Mouse (Mus musculus) embryonic facial prominence, embryonic 12.5 days (tissue): Measurements from ENCODE around the gene Arhgef12. TPM values are rescaled to one million over a fixed set of nuclear protein-coding genes. Genes with fewer than 3 reads are reported as not detected.

Experiments
- ATAC-seq: fragments of 200-750 bp; cut with Nextera tagmentation; 2 replicates; pipeline ENCODE4 v1.8.0; 2017; ENCODE audit not compliant: insufficient number of reproducible peaks, insufficient read depth, low FRiP score, low TSS enrichment
- H3K27ac ChIP-seq: fragments of 300-500 bp; sonication (generic); 2 replicates; pipeline ENCODE4 v1.5.1; 2016; ENCODE audit warnings: mild to moderate bottlenecking
- H3K27me3 ChIP-seq: fragments of 300-500 bp; sonication (generic); 2 replicates; pipeline ENCODE4 v1.6.1; 2016; ENCODE audit warnings: mild to moderate bottlenecking, moderate library complexity
- H3K36me3 ChIP-seq: fragments of 300-500 bp; sonication (generic); 2 replicates; pipeline ENCODE4 v1.6.1; 2016; ENCODE audit warnings: mild to moderate bottlenecking
- H3K4me1 ChIP-seq: fragments of 300-500 bp; sonication (generic); 2 replicates; pipeline ENCODE4 v1.6.1; 2016
- H3K4me2 ChIP-seq: fragments of 300-500 bp; sonication (generic); replicated peaks from 2 replicates; pipeline ENCODE4 v1.6.1; 2016; ENCODE audit warnings: mild to moderate bottlenecking, moderate library complexity
- H3K4me3 ChIP-seq: fragments of 300-500 bp; sonication (generic); 2 replicates; pipeline ENCODE4 v1.5.1; 2016; ENCODE audit warnings: mild to moderate bottlenecking
- H3K9ac ChIP-seq: fragments of 300-500 bp; sonication (generic); 2 replicates; pipeline ENCODE4 v1.6.1; 2016; ENCODE audit warnings: mild to moderate bottlenecking, moderate library complexity
- H3K9me3 ChIP-seq: fragments of 300-500 bp; sonication (generic); 2 replicates; pipeline ENCODE4 v1.6.1; 2016; ENCODE audit warnings: mild to moderate bottlenecking, moderate library complexity
- WGBS: fragments of 180-500 bp; shearing (Covaris S2); methylation state at CpG from one replicate; pipeline ENCODE4 v1.1.7; 2016; 5-methylcytosine and 5-hydroxymethylcytosine counted together
- polyA plus RNA-seq: library from polyadenylated mRNA; unstranded; fragments of >200 nt; fragmentation: Nextera tagmentation; extraction: Ambion mirVana; gene quantifications from 2 replicates; pipeline ENCODE4 v1.2.1, GENCODE M21; 2016

Gene Arhgef12
- polyA plus RNA-seq, 1 experiment from 2014 or later = 17.0 TPM

DNA sequence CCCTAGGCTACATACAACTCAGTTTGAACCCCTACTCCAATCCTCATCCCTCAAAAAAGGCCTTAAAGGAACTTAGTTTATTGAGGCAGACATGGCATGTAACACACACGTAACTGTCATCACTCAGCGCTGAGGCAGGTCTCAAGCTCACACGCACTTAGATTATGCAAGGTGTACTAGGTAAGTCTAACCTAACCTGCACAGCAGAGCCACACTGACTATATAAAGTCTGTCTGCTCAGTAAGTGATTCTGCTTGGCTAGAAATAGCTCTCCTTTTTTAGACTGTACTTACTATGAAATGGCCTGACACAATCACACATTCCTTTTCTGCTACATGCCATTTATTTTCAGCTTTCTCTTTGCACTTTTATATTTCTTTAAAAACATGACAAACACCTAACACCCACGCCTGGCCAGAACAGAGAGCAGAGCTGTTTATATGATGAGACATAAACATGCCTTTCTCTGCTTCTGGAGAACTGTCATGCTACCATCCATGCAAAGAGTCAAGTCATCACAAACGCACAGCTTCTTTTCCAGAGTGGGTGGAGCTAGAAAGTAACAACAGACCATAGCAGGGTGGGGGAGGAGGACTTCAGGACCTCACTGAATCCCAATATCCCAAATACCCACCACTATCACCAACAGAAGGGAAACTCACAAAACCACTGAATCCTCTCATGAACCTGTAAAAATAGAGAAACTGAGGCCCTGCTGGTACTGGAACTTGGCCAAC lies 85.4 kb downstream of the Arhgef12 start:
- no peak overlapping the region for H3K4me3 ChIP-seq
- H3K4me2 ChIP-seq = no peak overlapping the region
- H3K27me3 ChIP-seq = no peaks in the 10 kb centered on the region
- H3K36me3 ChIP-seq = peaks cover 19% of the 10 kb centered on the region
- no peak overlapping the region for H3K9ac ChIP-seq
- no peaks in the 10 kb centered on the region for H3K4me1 ChIP-seq
- H3K27ac ChIP-seq = no peak overlapping the region
- ATAC-seq = no peak
- H3K9me3 ChIP-seq = no peaks in the 10 kb centered on the region
- 79% methylated on average over 5 of the region's 5 CpGs for WGBS

DNA sequence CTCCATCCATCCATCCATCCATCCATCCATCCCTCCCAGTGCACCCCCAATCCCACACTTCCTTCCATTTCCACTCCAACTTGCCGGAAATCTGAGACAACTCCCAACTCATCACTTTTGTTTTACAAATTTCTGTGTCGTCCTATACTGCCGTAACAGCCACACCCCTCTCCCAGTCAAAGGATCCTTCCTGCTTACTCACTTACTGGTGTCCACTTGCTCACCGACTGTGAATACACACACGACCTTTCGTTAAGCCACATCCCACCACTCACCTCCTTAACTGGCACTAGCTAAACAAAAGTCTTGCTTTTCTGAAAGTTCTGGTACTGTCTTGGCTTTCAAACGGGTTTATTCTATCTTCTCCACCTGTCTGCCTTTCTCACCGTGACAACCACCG lies 87.4 kb downstream of the Arhgef12 start:
- Histone ChIP-seq H3K4me2 (no peak overlapping the region), H3K36me3 (peaks cover 17% of the 10 kb centered on the region), H3K9me3 (no peaks in the 10 kb centered on the region), H3K4me3 (no peak overlapping the region), H3K27me3 (no peaks in the 10 kb centered on the region), H3K27ac (no peak overlapping the region), H3K9ac (no peak overlapping the region), H3K4me1 (no peaks in the 10 kb centered on the region)
- WGBS = 95% methylated on average over 9 of the region's 9 CpGs
- no peak for ATAC-seq

DNA sequence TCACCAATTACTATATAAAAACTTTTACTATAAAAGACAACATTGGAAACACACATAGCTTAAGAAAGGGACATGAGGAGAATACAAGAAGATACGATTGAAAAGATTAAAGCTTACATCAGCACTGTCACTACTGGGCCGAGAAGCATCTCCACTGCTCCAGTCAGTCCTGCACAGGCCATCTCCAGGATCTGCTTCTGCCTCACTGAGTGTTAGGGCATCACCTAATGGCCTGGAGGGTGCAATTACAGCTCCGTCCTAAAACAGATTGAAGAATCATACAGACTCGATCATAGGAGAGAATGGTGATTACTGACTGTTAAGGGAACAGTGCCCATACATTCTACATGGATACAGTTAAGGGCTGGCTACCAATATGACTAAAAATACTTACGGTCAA lies 91.3 kb downstream of the Arhgef12 start:
- Histone ChIP-seq H3K36me3 (peaks cover 26% of the 10 kb centered on the region), H3K27me3 (no peaks in the 10 kb centered on the region), H3K4me2 (no peak overlapping the region), H3K9me3 (no peaks in the 10 kb centered on the region), H3K4me3 (no peak overlapping the region), H3K9ac (no peak overlapping the region), H3K4me1 (no peaks in the 10 kb centered on the region), H3K27ac (no peak overlapping the region)
- ATAC-seq = no peak
- 90% methylated on average over 5 of the region's 5 CpGs for WGBS

DNA sequence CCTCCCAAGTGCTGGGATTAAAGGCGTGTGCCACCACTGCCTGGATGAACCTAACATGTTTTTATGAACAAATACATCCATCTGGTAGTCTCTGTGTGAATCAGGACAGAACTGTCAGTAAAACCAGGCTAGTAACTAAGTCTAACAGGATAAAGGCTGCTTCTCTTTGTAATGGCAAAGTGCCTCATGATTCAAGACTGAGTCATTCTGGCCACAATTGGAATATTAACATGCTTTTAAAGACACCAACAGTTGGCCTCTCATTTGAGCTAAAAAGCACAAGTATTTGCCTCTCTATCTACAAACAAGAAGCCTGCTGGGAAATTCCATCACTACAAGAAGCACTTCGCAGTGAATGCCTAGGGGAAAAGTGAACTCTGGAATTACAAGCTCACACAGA lies 91.7 kb downstream of the Arhgef12 start:
- ATAC-seq = no peak
- H3K9ac ChIP-seq = no peak overlapping the region
- H3K9me3 ChIP-seq = no peaks in the 10 kb centered on the region
- no peaks in the 10 kb centered on the region for H3K27me3 ChIP-seq
- WGBS = 83% methylated on average over 2 of the region's 2 CpGs
- no peak overlapping the region for H3K4me3 ChIP-seq
- peaks cover 27% of the 10 kb centered on the region for H3K36me3 ChIP-seq
- no peak overlapping the region for H3K4me2 ChIP-seq
- H3K27ac ChIP-seq = no peak overlapping the region
- H3K4me1 ChIP-seq = no peaks in the 10 kb centered on the region

DNA sequence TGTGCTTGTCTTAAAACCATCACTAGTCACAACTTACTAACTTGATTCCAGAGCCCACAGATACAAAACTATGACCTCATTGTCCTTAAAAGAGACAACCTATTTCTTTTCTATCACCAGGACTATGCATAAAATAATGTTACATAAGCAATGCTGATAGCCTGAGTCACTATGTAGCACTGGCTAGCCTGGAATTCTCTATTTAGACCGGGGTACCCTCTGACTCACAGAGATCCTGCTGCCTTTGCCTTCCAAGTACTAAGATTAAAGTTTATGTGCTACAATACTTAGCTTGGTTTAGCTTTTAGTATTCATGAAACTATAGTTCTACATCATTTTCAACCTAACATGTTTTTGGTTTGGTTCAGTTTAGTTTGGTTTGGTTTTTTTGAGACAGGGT lies 92.2 kb downstream of the Arhgef12 start:
- H3K36me3 ChIP-seq = peaks cover 29% of the 10 kb centered on the region
- no peak overlapping the region for H3K9ac ChIP-seq
- H3K4me3 ChIP-seq = no peak overlapping the region
- no peaks in the 10 kb centered on the region for H3K9me3 ChIP-seq
- H3K4me2 ChIP-seq = no peak overlapping the region
- WGBS = 83% methylated on average over 1 of the region's 1 CpGs
- H3K27me3 ChIP-seq = no peaks in the 10 kb centered on the region
- H3K27ac ChIP-seq = no peak overlapping the region
- H3K4me1 ChIP-seq = no peaks in the 10 kb centered on the region
- ATAC-seq = no peak

DNA sequence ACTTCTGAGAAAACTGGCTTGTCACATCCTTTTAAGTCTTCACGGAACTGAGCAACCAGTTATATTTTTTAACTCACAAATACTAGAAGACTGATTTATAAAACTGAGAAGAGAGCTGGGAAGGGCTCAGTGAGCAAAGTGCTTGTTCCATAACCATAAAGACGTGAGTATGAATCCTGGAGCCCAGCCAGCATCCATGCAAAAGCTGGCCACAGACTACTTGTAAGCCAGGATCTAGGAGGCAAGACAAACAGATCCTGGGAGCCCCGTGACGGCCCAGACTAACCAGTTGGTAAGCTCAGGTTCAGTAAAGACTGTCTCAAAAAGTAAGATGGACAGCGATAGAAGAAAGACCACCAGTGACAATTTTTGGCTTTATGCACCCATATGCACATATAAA lies 94.5 kb downstream of the Arhgef12 start:
- Histone ChIP-seq H3K4me2 (no peak overlapping the region), H3K27me3 (no peaks in the 10 kb centered on the region), H3K27ac (no peak overlapping the region), H3K4me1 (no peaks in the 10 kb centered on the region), H3K9me3 (no peaks in the 10 kb centered on the region), H3K4me3 (no peak overlapping the region), H3K36me3 (peaks cover 30% of the 10 kb centered on the region), H3K9ac (no peak overlapping the region)
- ATAC-seq = no peak
- 84% methylated on average over 5 of the region's 5 CpGs for WGBS

DNA sequence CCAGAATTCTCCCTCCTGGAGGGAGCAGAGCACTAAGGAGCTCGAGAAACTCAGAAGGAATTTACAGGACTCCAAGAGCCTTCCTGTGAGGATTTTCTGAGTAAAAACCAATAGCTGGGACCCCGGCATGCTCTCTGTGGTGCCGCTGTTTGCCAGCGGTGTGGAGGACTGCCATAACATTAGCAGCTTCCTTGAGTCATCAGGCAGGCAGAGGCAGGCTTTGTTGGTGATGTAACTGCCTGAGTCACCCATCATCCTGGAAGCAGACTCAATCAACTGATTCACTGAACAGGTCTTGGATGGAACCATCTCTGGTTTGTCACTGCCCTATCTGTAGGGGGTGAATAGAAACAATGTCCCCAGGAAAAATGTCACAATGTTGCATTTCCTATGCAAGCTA lies 96.0 kb downstream of the Arhgef12 start:
- no peak overlapping the region for H3K27ac ChIP-seq
- WGBS = 88% methylated on average over 4 of the region's 4 CpGs
- H3K36me3 ChIP-seq = peaks cover 36% of the 10 kb centered on the region
- no peak overlapping the region for H3K4me3 ChIP-seq
- H3K27me3 ChIP-seq = no peaks in the 10 kb centered on the region
- no peak overlapping the region for H3K4me2 ChIP-seq
- H3K9ac ChIP-seq = no peak overlapping the region
- ATAC-seq = no peak
- H3K9me3 ChIP-seq = no peaks in the 10 kb centered on the region
- no peaks in the 10 kb centered on the region for H3K4me1 ChIP-seq

DNA sequence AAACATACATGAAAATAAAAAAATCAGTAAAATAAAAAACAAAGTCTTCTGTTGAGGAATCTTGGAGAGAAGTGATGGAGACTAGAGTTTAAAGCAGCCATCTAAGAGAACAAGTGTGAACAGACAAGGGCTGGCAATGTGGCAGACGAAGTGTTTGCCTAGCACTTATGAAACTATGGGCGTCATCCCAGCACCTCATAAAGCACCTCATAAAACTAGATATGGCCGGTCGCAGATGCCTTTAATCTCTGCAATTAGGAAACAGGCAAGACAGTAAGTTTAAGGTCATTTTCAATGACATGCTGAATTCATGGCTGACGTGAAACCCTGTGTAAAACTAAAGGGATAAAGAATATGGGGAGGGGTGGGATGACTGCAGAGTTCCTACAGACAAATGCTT lies 103.2 kb downstream of the Arhgef12 start:
- Histone ChIP-seq H3K27me3 (no peaks in the 10 kb centered on the region), H3K9ac (no peak overlapping the region), H3K4me2 (no peak overlapping the region), H3K4me3 (no peak overlapping the region), H3K27ac (no peak overlapping the region), H3K9me3 (no peaks in the 10 kb centered on the region), H3K4me1 (no peaks in the 10 kb centered on the region), H3K36me3 (peaks cover 63% of the 10 kb centered on the region)
- 88% methylated on average over 5 of the region's 5 CpGs for WGBS
- no peak for ATAC-seq

DNA sequence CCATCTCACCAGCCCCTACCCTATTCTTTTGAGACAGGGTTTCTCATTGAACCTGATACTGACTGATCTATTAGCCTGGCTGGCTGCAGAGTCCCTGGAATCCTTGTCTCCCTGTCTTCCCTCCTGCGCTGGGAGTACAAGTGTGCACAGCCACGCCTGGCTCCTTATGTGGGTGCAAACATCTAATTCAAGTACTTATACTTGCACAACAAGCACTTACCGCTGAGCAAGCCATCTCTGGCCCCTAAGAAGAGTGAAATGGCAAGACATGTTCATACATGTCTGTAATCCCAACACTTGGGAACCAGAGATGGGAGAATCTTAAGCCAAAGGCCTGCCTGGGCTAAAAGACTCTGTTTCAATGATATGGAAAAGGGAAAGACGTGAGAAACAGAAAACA lies 104.0 kb downstream of the Arhgef12 start:
- H3K4me2 ChIP-seq = no peak overlapping the region
- 89% methylated on average over 4 of the region's 4 CpGs for WGBS
- H3K36me3 ChIP-seq = peaks cover 71% of the 10 kb centered on the region
- no peaks in the 10 kb centered on the region for H3K9me3 ChIP-seq
- no peak overlapping the region for H3K4me3 ChIP-seq
- no peak for ATAC-seq
- H3K9ac ChIP-seq = no peak overlapping the region
- no peak overlapping the region for H3K27ac ChIP-seq
- H3K4me1 ChIP-seq = no peaks in the 10 kb centered on the region
- H3K27me3 ChIP-seq = no peaks in the 10 kb centered on the region

DNA sequence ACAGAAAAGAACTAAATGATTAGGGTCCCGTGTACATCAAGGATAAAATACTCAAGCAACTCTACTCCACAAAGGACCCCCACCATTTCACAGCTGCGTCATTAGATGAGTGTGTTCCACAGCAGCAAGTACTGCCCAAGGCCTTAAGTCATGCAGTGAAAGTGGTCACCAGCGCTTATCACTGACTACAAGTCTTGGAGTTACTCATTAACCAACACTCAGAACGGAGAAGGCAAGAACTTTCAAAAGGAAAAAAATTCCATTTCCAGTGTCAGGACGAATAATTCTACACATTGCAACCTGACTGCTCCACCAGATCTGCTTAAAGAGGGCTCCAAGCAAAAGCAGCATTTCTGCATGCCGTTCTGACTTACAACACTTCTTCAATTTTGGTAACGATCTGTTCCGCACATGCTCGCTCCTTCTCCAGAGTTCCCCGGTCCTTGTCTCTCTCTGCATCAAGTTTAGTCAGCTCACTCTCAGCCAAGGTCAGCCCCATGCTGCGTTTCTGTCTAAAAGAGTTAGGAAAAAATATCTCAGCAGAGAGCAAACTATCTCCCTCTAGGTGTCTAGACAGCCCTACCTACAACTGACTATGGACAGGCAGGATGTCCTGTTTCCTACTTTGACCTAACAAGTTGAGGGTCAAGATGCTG lies 106.3 kb downstream of the Arhgef12 start:
- Histone ChIP-seq H3K4me2 (no peak overlapping the region), H3K27ac (no peak overlapping the region), H3K4me1 (no peaks in the 10 kb centered on the region), H3K9me3 (no peaks in the 10 kb centered on the region), H3K4me3 (no peak overlapping the region), H3K9ac (no peak overlapping the region), H3K27me3 (no peaks in the 10 kb centered on the region), H3K36me3 (peaks cover 69% of the 10 kb centered on the region)
- WGBS = 90% methylated on average over 11 of the region's 11 CpGs
- ATAC-seq = no peak

DNA sequence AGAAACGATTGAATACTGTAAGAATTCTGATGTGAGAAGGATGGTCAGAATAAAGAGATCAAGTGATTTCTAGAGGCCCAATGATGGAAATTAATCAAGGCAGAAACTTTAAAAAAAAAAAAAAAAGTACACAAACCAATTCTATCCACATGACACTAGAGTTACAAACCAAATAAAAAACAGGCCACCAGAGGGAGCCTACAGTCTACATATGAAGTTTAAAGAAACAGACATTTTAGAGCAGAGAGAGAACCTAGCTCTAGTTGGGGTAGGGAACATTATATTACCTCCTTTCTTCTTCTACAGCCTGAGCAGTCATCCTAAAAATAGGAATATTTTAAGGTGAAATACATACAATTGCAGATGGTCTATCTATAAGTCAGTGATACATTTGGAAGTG lies 107.0 kb downstream of the Arhgef12 start:
- Histone ChIP-seq H3K4me1 (no peaks in the 10 kb centered on the region), H3K27me3 (no peaks in the 10 kb centered on the region), H3K27ac (no peak overlapping the region), H3K4me2 (no peak overlapping the region), H3K9me3 (no peaks in the 10 kb centered on the region), H3K4me3 (no peak overlapping the region), H3K36me3 (peaks cover 74% of the 10 kb centered on the region), H3K9ac (no peak overlapping the region)
- 88% methylated on average over 1 of the region's 1 CpGs for WGBS
- ATAC-seq = no peak

DNA sequence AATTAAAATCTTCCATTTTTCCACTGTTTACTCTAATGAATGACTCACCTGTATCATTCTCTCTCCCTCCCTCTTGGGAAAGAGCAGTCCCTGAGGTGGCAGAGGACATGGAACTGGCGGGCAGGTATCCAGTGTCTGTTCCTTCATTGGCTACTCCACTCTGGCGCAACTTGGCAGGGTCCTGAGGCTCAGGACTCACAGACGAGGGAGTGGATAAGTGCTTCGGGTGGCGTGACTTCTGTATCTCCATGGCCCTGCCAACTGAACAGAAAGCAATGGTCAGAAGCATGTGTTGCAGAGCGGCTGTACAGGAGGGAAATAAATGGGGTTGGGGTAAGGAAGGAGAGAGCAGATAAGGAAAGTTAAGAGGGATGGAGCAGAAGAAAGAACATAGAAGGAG lies 109.5 kb downstream of the Arhgef12 start:
- no peak overlapping the region for H3K9ac ChIP-seq
- H3K9me3 ChIP-seq = no peaks in the 10 kb centered on the region
- no peak overlapping the region for H3K4me2 ChIP-seq
- H3K4me1 ChIP-seq = no peaks in the 10 kb centered on the region
- no peaks in the 10 kb centered on the region for H3K27me3 ChIP-seq
- ATAC-seq = no peak
- WGBS = 92% methylated on average over 6 of the region's 6 CpGs
- no peak overlapping the region for H3K4me3 ChIP-seq
- no peak overlapping the region for H3K27ac ChIP-seq
- peaks cover 68% of the 10 kb centered on the region for H3K36me3 ChIP-seq
